Mouse (Mus musculus) naive thymus-derived CD4-positive, alpha-beta T cell, adult 2 months (primary cell): Measurements from ENCODE around the gene Uhrf1.

ENCODE experiments used
- DNase-seq: peaks from one replicate; pipeline ENCODE4 v3.0.0-alpha.2; 2011; ENCODE audit warnings: low read depth

Uhrf1 gene

DNA sequence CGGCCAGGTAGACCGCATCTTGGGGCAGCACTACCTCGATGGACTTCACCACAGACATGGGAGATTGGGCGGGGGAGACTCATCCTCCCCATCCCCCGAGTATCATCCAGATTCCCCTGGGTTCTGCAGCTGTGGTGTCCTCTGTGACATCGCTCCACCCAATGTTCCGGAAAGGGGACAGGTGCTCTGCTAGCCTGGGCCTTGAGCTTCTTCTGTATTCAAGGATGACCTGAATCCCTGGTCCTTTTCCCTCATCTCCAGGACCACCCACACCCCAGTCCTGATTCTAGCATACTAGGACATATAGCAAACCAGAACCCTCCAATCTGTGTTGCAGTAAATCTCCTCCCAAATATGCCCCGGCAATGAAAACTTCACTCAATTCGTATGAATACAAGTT is 2.9 kb upstream of the Uhrf1 start, which contains the start of gene Arrdc5:
TSS of gene Arrdc5 (minus strand) at position 101 of the 400 bp plus-strand sequence.
- DNase-seq = no peak

DNA sequence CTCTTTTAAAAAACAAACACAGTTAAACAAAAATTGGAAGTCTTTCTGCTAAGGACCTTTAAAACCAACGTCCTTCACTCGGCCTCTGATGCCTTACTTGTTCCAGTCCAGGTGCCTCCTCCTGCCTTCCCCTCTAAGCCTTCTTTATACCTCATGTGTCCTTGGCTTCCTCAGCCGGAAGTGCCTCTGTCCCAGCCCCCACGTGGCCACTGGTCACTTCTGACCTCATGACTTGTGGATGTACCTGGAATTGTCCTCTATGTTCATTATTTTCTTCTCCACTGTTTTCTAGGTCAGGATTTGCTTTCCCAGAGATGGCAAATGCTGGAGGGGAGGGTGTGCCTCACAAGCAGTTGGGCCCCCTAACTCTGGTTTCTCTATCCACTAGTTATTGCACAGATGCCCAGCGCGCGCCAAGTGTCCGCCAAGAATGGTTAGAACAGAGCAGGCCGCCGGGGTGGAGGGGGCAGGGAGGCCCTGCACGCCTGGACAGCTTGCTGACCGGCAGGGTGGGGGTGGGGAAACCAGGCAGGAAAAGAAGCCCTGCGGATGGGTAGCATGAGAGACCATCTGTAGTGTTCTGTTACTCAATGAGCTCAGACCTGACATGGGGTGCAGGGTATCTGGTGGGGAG is 641 bp upstream of the Uhrf1 start:
- no peak for DNase-seq

DNA sequence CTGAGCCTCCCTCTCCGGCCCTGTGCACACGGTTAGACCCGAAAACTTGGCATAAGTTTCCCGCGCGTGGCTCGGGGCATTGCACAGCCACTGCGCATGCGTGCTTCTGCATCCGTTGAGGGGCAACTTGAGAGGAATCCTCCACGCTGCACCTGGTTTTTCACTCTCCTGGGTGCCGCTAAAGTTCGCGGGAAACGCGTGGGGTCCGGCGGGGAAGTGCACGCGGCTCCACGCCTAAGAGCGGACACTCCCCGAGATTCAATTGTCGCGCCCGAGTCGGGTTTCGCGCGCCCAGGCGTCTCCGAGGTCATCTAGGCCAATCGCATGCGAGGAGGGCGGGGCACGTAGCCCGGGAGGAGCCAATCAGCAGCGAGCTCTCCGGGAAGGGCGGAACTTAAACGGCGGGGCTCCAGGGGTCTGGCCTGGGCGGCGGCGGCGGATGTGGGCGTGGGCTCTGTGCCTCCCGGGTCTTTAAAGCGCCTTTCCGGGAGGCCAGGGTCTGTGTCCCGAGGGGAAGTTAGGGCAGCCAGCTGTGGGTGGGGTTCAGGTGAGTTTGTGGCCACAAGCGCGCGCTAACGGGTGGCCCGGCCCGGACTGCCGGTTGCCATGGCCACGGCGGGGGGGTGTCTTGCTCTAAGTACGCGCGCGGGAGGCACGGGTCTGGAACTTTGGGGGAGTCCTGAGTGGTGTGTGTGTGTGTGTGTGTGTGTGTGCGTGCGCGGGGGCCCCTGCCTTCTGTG is 896 bp downstream of the Uhrf1 start:
- peak; percentile 98 for DNase-seq

DNA sequence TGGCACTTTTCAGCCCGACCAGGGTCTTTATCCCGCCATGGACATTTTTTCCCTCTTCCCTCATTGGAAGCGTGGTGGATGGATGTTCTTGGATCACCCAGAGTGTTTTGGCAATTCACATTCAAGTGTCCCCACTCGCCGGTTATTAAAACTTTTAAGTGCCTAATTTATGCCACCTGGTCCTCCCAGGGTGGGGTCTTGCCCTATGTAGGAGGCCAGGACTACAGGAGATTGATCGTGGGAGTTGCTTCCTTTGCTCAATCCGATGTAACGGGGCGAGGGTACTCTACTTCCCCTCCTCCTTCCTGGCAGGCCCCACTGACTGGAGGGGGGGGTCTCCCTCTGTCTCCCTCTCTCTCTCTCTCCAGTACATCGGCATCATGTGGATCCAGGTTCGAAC is 1.6 kb downstream of the Uhrf1 start:
- DNase-seq = no peak

DNA sequence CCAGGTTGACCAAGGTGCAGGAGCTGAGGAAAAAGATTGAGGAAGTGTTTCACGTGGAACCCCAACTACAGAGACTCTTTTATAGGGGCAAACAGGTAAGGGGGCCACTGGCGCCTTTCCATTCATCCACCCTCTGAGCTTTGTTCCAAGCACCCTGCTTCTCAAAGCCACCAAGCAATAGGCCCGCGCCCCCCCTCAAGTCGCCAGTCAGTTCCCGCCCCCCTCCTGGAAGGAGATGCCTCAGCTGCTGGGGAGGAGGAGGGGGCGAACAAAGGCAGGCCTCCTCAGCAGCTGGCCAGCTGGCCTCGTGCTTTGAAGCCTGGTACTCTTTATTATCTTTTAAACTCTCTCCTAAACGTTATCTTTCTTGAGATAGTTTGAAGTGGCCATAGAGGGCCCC is 2.0 kb downstream of the Uhrf1 start:
- DNase-seq = no peak

DNA sequence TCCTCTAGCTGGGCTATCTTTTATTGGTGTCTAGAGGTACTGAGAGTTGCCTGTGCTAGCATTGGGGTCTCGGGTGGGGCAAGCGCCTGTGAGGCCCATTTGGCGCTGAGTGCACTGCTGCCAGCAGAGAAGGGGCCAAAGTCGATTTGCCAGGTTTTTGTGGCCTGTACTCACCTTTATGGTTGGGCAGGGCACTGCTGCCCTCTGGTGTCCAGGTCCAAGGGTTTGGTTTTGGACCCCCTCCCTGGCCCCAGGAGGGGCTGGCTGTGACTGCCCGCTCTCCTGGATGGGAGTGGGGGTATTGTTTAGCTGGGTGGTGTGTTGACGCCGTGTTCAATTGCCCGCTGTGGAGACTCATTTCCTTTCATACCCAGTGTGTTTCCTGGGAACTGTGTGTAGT is 2.7 kb downstream of the Uhrf1 start:
- no peak for DNase-seq

DNA sequence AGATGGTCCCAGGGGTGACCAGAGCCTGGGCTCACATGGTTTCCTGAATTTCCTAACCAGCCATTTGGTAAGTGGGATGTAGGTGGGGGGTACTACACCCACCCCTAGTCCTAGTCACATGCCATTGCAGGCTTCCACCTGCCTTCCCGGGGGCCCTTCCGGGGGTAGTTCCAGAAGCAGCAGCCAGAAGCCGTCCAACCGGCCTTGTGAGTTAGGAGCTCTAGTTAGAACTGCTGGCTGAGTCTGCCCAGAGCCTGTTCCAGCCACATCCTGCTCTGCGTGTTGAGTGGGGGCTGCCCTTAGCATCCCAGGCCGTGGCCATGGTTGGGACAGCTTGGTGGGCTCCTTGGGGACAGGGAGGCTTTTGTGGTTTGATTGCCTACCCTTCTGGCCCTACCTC is 5.0 kb downstream of the Uhrf1 start:
- no peak for DNase-seq

DNA sequence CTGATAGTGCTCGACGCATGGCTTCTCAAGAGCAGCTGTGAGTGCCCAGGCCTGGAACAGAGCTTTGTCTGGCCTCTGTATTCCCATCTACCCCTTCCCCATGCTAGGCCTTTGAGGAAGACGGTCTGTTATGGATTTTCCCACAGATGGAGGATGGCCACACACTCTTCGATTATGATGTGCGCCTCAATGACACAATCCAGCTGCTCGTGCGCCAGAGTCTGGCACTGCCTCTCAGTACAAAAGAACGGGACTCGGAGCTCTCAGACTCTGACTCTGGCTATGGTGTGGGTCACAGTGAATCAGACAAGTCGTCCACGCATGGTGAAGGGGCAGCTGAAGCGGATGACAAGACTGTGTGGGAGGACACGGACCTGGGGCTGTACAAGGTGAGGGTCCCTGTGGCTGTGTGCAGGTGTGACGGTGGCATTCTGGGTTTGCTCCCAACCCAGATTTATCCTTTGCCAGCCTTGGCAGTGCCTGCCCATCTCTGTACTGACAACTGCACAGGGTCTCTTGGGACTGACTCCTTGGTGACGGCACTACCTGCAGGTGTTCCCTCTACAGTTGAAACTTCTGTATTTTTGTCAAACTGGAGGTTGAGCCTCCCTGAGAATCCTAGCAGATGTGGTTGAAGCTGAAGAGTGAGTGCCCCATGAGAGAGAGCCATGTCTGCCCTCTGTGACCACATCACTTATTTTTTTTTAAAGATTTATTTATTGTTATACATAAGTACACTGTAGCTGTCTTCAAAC is 6.2 kb downstream of the Uhrf1 start:
- DNase-seq = no peak

DNA sequence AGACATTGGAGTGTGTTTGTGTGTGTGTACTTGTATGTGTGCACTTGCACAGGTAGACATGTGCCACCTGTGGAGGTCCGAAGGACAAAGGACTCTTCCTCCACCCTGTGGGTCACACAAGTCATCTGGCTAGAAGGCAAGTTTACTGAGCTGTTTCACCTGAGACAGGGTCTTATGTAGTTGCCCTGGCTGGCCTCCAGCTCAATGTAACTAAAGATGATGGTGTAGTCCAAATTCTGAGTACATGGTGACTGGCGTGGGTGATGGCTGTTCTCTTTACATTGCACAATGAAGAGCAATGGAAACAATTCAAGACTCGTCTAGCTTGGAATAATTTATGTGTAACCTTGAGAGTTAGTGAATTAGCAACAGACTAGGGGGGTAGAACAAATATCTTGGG is 21.3 kb downstream of the Uhrf1 start:
- DNase-seq = peak; percentile 28

DNA sequence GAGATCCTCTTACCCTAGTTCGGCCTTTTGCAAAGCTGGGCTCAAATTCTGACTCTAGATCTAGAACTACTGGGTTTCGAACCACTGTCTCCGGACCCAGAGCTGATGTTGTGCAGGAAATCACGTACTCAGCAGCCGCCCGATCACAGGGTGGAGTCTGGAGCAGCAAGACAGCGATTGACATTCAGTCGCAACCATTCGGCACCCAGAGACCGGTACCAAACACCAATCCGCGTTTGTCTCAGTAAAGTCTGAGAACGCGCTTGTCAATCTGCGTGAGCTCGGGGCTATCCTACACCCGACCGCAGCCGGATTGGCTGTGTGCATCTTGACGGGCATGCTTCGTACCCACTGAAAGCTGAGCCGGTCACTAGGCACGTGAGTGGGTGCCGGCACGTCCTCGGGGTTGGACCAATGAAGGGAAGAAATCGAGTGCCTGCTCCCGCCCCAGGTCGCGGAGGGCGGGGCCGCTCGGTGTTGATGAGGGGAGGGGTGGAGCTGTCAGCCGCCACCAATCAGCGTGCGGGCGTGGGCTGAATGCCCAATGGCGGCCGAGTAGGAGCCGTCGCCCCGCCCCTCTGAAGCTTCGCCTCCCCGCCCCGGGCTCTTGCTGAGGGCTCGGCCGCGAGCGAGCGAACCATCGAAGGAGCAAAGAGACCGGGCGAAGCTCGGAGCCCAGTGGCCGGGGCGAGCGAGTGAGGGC is 22.5 kb downstream of the Uhrf1 start, which contains the start of gene Kdm4b:
TSS of gene Kdm4b (plus strand) at position 613 of the 703 bp plus-strand sequence.
- DNase-seq = peak; percentile 99

DNA sequence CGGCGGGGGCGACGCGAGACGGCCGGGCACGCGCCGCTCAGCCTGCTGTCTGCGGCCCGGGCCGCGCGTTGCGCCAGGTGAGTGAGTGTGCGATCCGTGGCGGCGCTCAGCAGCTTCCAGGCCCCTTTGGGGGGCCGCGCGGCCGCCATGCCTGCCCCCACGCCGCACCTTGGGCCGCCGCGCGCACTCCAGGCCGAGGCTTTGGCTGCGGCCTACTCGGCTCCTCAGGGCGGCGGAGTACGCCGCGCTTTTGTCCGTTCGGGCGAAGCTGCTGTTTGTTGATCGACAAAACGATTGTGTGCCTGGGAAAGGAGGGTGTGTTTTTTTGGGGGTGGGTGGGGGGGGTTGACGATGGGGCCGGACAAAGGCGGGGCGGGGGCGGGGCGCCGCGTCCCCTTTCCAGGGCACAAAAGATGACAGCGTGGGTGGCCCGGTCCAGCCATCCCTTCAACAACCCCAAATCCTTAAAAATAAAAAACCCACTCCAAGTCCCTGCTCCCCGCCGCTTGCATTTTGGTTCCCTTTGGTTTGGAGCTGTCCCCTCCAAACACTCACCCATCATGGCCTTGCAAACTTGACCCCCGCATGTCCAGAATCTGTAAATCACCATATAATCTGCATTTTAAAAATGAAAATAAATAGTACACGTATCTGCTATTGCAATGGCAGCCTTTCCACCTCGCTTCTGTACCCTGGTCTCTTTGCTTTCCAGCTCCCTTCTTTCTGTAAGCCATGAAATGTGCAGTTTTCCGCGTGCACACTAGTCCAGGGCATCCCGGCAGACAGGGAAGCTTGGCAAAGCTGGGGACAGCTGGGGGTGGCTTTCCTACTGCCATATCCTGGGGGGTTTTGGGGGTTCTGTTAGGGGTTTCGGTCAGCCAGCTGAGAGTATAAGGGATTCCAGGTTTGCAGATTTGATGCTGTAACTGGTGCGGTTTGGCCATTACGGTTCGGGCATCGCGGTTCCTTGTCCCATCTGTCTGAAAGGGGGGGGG is 23.3 kb downstream of the Uhrf1 start:
- DNase-seq = no peak

DNA sequence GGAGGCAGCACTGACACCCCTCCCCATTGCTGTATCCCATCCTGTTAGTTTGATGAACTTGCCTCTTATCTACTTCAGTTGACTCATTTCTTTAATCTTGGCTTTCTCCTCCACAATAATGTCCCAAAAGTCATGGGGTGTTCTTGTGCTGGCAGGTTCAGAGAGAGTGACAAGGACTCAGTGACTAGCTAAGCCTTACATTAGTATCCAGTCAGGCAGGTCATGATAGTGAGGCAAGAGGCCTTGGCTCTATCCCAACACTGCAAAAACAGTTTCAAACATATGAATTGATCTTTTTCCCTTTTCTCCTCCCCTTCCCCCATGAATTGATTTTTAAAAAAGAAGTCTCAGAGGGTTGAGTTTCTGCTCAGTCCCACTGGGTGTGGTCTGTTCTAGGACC is 26.1 kb downstream of the Uhrf1 start:
- DNase-seq = no peak

DNA sequence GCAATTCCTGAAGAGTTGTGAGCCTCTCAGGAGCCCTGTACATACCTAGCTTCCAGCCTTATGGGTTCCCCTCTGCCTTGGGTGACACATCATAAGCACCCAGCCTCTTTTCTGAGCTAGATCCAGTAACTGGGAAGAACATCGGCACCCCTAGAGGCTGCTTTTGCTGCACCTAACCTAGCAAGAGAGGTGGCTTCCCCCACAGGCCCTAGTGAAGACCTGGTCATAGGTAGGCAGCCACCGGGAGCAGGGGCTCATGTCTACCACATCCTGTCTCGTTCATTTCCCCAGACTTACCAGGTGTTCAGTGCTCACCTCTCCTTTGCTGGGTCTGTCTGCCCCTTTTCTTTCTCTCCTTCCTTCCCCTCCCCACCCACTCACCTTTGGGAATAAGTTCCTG is 27.2 kb downstream of the Uhrf1 start:
- peak; percentile 59 for DNase-seq

DNA sequence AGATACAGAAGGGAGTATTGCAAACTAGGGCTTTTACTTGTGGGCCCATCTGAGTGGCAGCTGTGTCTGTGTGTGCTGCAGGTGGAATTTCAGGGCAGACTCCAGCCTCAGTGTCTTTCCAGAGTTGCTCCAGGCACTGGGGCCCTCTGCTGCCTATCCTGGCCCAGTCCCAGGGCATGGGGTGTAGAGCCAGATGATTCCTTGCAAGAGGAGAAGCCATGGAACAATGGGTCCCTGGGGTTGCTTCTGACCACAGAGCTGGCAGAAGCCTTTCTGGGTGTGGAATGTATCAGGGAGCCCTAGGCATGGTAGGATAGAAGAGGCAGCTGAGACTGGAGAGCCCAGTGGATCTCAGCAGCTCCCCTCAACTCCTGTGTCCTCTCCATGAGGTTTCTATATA is 28.1 kb downstream of the Uhrf1 start:
- no peak for DNase-seq

DNA sequence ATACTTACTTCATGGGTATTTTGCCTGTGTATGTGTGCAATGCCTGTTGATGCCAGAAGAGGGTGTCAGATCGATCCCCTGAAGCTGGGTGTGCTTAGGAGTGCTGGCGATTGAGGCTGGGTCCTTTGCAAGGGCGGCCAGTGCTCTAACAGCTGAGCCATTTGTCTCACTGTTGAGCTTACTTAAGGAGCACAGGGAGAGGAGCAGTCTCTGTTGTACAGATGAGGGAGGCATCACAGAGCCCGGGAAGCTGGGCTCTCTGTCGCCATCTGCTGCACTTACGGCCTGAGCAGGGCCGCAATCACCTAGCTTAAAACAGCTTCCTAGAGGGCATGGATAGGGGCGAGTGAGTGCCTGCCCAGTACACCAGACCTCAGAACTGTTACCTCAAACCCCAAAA is 29.9 kb downstream of the Uhrf1 start:
- no peak for DNase-seq

DNA sequence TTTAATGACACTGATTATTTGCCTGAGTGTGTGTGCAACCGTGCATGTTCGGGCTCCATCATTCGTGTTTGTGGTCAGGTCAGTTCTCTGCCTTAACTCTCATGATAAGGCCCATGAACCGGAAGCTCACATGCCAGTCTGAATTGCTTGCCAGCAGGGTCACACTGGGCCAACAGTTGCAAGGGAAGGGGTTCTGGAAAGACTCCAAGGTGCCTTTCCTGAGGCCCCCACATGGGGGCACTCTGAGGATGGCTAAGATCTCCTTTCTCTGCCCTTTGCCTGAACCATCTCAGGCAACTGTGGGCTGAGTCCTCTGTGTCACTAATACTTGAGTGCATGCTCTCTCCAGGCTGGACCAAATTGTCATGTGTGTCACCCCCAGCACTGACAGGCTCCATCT is 34.1 kb downstream of the Uhrf1 start:
- peak; percentile 70 for DNase-seq

DNA sequence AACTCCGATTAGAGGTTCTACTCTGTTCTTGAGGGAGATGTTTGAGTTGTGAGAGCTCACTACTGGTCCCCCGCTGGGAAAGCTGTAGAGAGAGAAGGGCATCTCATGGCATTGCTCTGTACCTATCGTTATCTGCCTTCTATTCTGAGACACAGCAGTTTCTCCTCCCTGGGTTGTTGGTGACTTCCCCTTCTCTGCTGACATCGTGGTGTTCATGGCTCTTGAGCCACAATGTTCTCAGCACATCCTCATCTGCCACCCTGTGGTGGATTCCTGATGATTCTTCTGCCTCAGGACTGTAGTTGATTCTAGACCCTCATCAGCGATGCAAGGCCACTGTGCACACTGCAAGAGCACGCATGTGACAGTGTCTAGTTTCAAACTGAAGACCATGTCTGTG is 34.7 kb downstream of the Uhrf1 start:
- DNase-seq = no peak

DNA sequence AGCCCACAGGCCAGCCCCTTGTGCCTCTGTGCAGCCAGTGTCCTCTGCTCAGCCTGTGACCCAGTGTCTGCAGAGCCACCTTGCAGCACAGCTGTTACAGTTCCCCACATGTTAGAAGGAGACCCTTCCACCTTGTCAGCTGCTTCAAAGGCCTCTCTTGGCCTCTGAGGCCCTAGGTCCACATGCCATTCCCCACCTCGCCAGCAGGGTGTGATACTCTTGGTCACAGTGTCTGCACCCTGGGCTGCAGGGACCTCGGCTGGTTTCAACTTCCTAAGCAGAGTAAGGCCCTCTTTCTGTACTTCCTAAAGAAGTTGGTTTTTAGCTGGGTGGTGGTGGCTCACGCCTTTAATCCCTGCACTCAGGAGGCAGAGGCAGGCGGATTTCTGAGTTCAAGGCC is 35.8 kb downstream of the Uhrf1 start:
- DNase-seq = peak; percentile 52

DNA sequence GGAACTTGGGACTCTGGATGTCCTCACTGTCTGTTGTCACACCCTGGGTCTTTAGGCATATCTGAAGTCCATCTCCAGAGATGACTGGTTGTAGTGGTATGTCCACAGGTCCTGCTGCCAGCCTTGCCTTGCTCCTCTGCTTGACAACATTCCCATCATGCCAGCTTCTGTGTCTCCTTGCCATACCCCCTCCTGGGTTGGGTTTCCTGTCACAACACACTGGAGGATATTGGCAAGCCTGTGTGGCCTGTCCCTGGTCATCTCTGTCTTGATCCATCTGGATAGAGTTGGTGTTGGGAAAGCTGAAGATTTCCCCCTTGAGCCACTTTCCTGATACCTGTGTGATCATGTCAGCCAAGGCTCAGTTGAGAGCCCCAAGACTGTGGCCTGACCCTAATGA is 37.6 kb downstream of the Uhrf1 start:
- no peak for DNase-seq

DNA sequence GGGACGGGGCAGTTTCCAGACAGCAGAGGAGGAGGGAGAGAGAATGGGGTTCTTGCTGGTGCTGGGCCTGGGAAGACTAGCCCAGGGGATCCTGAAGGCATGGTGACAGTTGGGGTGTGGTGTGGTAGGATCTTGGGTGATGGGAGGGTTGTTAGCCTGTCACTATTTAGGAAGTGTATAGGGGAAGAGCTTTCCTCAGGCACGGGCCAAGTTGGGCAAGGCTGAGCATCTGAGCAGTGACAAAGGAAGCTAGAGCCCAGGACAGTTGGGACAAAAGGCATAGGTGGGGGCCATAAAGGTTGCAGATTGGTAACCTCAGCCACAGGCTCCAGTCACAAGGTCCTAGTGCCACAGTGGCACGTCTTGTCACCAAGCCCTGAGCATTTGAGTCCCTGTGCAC is 40.3 kb downstream of the Uhrf1 start:
- DNase-seq = no peak

DNA sequence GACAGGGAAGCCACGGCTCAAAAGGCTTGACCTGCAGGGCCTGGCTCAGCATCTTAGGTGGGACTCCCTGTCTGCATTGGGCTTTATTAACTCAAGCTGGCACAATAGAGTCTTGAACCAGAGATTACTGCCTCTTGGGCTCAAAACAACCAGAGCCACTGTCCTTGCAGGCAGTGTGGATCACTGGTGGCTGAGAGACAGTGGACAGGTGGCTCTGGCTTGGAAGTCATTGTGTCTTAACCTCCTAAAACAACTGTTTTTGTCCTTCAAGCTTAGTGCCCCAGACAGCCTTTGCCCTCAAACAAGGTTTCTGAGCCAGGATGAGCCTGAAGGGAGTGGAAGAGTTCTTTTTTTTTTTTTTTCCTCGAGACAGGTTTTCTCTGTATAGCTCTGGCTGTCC is 42.2 kb downstream of the Uhrf1 start:
- no peak for DNase-seq
